Mouse (Mus musculus) heart, adult 8-10 months (tissue): ENCODE results near the gene Serpinb6c. TPM values are rescaled to one million over a fixed set of nuclear protein-coding genes. Genes with fewer than 3 reads are reported as not detected.
"Not testable (repeated sequence)": the region's sequence is repeated elsewhere in the genome, so short reads cannot be mapped to it uniquely, and the experiment has no call there.

ENCODE experiments used
- DNase-seq: peaks from one replicate; pipeline ENCODE4 v3.0.0; 2022; ENCODE audit warnings: low spot score
- total RNA-seq, 4 experiments: library from RNA; stranded (reverse); gene quantifications; 2 replicates each; pipeline ENCODE4 v1.2.4; 2022

The Serpinb6c gene
- not detected for total RNA-seq

DNA sequence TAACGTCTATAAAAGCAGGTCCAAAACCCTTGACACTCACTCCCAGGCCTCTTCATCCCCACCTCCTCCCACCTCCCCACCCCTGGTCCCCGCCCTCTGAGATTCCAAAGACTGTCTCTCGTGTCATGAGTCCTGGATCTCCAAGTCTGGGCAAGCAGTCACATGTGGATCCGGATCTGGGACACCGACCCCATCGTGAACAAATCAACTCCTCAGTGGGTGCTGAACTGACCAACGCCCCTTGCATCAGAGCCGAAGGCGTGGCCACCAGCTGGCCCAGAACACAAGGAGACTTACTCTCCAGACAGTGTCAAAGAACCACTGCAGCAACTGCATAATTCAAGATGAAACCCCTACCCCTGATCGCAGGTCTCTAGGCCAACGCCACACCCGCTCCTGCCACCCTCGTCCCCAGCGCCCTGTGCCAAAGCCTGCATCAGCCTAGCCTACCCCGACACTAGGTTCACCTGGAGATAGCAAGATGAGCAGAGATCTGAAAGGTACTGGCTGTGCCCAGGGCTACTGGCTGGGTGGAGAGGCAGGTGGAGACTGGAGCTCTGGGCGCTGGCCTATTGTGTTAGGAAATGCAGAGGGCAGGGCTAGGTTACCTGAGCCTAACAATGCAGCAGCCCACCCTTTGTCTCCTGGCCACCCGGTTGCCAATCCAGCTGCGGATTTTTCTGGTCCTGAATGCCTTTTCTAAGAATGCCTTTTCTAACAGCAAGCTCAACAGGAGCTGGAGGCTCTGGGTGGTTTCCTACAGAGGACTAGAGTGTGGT is at the start of gene Serpinb6c:
TSS of gene Serpinb6c (minus strand) at position 533 of the 779 bp plus-strand sequence.
- DNase-seq, result no peak

DNA sequence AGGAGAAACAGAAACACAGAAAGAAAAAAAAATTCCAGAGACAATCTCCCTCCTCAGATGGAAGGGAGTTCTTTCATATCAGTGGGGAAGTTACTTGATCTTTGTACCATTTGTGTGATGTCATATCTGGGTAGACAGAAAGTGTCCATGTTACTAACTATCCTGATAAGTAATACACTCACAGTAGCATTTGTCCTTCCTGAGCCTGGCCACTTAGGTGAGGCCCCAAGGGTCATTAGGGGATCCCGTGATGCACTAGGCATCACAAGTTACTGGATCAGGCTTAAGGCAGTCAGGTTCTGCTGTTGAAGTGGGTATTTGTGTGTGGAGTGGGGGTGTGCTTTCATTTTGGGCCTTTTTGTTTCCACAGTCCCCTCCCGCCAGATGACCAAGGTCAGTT is 47.4 kb upstream of the Serpinb6c start:
- DNase-seq, result no peak

DNA sequence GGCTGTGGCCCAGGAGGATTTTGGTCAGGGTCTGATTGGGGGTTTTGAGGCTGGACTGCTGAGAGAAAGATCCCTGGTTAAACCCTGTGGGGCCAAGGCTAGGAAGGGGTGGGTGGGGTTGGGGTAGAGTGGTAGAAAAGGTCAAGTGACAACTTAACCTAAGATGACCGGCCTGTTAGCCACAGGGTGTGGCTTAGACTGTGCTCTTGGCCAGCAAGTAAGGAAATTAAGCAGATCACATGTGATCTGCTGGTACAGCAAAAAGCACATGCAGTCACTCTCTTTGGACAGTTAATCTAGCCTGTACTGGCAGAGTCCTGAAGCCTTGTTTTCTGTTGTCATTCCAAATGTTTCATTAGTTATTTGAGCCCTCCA is 46.6 kb upstream of the Serpinb6c start:
- DNase-seq, result no peak

DNA sequence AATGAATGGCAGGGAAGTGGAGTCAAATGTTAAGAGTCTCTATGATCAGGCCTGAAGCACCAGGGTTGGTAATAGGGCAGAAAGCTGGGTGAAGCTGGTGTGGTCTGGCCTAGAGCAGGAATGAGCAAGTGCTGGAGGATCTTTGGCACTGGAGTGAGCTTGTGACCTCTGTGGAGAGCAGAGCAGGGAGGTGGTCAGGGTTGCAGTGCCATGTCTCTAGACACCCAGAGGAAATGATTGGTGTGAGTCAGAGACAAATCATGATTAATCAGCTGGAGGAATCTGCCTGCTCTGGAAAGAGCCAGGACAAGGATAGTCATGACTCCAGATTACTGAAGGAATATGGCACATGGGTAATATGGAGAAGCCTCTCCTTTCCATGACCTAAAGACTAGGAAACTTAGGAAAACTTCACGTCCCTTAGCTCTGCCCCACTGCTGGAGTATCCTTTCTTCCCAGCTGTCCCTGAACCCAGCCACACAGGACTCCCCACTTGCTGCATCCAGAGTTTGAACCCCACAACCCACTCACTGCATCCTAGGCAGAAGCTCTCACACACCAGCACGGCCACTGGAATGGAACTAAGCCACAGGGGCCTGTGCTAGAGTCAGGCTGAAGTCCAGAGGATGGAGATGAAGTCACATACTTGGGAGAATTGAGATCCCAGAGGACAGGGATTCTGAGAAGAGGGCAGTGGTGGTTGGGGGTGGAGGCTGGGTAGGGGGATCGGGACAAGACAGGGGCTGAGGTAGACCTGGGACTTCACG is 46.0 kb upstream of the Serpinb6c start:
- no peak for DNase-seq

DNA sequence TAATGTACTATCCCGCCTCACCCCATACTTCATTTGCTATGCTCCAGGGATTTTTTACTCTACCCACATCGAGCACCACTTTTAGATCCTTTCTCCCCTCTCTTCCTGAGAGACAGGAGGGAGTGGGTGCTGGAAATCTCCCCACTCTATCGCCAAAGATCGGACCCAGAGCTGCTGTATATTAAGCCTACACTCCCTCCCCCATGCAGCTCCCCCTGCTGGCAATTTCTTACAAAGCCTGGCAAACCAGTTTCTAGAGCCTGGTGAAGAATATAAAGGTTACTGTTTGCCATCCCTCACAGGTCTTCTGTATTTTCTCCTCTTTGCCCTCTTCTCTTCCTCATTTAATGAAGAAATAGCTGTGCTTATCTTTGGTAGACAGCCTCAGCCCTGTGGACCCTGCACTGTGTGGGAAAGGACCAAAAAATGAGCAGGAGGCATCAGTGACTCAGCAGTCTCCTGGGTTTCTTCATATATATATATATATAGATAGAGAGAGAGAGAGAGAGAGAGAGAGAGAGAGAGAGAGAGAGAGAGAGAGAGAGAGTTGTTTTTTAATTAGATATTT is 36.8 kb upstream of the Serpinb6c start:
- DNase-seq, result no peak

DNA sequence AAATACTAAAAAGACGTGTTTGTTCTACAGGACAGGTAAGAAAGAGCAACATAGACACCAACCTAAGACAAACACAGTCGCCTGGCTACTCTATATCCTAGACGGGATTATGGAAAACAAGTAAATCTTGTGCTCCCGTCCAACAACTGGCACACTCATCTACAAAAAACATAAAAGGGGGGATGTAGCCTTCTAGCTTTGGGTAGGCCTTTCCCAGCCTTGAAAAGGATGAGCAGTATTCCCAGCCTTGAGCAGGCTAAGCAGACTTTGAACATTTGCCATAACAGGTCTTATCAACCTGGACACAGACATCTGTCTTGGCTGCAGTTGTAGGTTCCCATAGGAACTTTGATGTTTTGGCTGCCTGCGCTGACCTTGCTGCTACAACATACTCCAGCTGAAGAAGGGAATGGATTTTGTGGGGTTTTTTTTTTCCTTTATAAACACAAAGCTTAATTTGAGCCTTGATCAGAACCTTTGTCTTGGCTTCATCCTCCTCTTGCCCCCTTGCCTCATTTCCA is 35.8 kb upstream of the Serpinb6c start:
- no peak for DNase-seq

DNA sequence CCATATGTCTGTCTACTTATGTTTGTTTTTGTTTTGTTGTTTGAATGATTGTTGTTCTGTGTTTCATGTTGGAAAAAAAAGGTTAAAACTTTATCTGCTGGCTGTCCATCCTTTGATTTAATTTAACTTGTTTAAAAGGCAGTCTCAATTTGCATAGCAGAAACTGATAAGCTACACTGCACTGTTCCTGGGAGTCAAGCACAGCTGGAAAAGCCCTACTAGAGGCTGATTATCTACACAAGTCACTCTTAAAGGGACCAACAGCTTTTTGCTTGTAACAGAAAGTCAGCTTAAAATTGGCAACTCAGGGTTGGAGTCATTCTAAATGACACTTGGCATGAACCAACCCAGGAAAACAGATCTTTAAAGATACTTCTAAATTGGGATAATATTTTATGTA is 32.1 kb upstream of the Serpinb6c start:
- not testable (repeated sequence) for DNase-seq

DNA sequence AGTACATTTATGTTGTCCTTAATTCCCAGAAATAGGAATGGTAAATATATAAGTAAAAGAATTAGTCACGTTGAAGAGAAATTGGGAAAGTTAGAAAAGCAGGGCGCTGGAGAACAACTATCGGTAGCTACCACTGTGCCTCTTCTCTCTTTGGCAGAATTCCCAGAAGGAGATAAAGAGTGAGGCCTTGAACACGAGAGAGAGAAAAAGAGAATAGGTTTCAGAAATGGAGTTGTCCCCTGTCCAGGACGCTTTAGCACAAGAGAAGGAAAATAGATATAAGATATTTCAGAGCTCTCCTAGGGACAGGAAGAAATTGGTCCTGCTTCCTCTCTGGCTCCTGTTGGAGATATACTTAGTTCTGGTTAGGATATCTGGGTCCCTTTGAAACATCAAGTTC is 31.6 kb upstream of the Serpinb6c start:
- DNase-seq, result no peak

DNA sequence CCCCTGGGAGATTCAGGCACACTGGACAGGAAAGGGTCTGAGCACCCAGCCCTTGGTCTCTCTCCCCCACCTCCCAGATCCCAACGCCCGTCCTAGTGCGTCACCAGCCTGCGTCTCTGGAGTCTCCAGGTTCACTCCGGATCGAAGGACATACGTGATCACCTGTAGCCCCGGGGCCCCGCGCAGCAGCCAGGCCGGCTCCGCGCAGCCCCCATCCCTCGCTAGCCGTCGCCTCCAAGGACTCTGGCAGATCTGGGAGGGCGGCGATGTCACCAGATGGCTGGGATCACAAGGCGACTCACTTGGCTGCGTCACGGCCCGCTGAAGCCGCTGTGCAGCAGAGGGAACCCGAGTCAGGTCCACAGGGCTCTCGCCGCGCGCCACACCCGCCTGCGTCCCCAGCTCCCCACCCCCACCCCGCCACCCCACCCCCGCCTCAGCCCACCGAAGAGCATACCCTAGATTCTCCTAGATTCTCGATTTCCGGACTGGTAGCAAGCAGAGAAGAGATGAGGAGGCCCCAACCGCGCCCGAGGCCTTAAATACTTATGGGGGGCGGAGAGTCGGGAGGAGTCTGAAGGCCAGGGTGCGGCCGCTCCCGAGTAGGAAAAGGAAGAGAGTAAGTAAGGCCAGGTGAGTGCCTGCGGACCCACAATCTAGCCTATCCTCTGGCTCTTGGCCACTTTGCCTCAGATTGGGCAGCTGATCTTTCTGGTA is 30.1 kb upstream of the Serpinb6c start:
- DNase-seq, result peak; percentile 72

DNA sequence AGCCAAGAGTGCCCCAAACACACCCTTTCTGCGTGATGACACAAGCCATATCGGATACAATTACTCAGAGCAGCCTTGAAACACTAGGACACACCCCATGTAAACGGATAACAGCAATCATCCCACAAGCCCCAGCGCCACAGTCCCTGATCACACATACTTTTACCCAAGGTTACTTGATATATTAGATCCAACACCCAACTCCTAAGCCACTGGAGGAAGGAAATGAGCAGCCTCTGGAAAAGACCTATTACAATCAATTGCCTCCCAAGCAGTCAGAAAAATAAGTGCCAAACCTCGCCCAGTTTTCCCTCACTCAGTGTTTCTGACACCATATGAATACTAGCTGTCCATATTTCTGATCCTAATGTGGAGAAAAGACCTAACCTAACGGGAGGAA is 29.2 kb upstream of the Serpinb6c start:
- DNase-seq, result peak; percentile 30

DNA sequence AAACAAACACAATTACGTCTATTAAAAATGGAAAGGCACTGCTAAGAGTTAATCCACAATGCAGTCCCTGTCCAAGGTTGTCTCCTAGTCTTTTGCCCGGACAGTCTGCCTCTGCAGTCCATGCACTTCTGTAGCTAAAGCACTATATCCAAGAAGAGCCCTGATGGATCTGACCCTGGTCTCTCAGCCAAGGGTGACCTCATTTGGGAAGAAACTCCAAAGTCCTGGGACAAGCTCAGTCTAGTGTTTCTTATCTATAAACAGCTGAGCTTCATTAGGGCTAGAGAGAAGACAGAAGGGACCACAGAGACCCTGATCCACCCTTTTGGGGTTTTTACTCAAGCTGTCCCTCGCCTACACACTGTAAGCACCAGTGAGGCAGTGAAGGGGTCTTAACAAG is 25.4 kb upstream of the Serpinb6c start:
- DNase-seq, result peak; percentile 74

DNA sequence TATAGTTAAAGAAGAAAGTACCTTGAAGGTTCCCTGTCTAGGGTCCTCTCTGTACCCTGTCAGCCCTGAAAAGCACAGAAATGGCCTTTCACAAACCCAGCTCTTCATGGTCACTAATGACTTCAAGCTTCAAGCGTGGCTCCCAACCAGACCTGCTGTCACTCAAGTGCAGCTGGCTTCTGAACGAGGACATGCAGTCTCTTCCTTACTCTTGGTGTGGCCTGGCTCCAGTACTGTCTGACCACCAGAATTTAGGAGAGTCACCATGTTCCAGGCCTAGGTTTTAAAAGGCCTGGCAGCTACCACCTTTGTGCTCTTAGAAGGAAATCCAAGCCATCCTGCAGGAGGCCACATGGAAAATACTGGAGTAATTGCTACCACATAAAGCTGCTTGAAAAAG is 24.8 kb upstream of the Serpinb6c start:
- no peak for DNase-seq

DNA sequence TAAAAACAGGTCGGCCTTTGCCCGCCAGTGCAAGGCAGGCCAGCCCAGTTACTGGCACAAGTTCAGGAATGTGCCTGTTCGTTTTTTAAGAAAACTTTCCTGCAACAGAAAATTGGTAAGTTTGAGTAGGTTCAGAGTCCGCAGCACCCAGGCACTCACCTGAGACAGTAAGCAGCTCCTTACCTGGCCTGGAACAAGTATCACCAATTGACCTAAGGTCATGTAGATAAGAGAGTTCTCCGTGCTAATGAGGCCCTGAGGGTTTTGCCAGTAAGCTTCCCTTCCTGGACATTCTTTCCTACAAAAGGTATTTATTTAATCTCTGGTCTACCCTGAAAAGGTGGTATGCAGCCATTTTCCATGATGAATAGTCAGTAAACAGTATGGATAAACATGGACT is 16.2 kb upstream of the Serpinb6c start:
- no peak for DNase-seq

DNA sequence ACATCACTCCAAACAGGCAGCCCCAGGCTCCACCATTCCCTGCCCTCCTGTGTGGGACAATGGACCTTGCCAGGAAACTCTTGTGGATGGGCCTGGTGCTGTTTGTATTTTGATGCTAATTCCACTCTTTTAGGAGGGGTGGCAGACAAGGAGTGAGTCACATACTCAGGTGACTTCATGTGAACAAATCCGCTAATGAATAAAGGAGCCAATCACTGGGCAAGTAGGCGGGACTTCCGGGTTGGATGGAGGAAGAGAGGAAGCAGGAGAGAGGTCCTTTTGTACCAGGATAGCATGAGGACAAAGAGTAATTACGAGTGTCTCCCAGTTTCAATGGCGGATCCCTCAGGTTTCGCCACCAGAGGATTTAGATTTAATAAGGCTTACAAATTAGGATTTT is 15.5 kb upstream of the Serpinb6c start:
- DNase-seq, result no peak

DNA sequence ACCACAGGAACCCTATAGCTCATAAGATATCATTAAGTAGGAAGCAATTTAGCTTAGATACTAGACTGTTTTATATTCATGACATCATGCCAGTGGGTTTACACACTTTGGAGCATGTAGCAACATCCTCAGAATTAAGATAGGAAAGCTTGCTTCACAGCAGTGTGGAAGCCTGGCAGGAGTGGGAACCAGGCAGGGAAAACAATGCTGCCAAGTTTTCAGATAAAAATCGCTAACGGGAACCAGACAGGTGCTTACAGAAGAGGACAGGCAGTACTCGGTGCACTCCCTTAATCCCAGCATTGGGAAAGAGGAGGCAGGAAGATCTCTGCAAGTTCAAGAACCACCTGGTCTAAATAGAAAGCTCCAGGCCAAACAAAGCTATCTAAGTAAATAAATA is 1.3 kb upstream of the Serpinb6c start:
- no peak for DNase-seq

DNA sequence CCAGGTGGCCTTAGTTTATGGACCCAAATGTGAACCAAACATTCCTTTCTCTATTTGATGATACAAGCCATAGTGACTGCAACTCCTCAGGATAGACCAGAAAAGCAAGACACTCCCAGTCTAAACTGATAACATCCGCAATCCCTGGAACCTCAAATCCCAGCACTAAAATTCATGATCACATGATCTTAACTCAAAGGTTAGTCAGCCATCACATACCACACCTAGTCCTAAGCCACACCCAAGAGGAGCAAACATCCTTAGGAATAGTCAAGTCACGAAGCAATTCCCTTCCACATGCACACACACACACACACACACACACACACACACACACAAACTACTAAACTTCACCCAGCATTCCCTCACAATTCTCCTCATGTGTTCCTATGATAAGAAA is 2.2 kb downstream of the Serpinb6c start:
- DNase-seq, result no peak

DNA sequence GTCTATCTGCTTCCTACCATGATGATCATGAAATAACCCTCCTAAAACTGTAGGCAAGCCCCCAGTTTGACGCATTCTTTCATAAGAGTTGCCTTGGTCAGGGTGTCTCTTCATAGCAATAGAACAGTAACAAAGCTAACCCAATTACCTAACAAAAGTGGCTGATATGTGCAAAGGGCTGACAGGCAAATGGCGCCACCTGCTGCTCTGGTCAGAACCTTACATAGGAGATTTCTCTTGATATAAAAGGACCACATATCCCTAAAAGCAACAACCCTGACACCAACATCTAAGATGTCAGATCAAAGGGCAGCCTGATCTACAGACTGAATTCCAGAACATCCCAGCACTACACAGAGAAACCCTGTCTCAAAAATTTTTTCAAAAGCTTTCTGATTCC is 11.3 kb downstream of the Serpinb6c start:
- no peak for DNase-seq

DNA sequence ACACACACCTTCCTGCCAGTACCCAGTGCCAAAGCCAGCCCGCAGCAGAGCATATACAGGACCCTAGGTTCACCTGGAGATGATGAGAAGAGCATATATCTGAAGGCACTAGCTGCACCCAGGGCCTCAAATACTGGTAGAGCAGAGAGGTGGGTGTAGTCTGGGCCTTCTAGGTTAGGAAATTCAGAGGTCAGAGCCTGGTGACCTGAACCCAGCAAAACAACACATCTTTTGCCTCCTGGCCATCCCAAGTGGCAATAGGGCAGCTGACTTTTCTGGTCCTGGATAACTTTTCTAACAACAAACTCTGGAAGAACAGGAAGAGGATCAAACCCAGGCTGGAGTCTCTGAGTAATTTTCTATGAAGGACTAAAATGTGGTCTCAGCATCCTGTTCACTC is 62.2 kb downstream of the Serpinb6c start, which contains the start of gene Serpinb6e:
TSS of gene Serpinb6e (minus strand) at position 101 of the 400 bp plus-strand sequence.
- DNase-seq, result no peak

DNA sequence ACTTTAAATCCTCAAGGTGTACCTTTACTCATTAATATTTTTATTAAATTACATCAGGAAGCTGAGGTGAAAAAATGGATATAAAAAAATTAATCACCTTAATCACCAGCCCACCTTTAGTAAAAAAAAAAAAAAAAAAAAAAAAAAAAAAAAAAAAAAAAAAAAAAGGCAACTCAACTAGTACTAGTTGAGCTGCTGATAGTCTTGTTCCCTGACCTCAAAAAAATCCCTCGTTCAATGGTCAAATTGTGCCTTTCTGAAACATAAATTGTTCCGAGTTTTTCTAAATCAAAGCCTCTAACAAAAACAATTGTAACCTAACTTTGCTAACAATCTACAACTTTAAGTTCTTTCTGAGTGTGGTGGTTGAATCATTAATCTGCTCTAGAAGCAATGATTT is 74.8 kb downstream of the Serpinb6c start:
- no peak for DNase-seq
